Mouse (Mus musculus) G1E (cell line): ENCODE results near the gene Rad54l2.

ENCODE experiments used
- CTCF ChIP-seq: IDR thresholded peaks from 2 replicates; pipeline ENCODE4 v1.5.1; 2012; ENCODE audit warnings: low read depth, low read length, inconsistent platforms, mixed read lengths
- GATA1 ChIP-seq: IDR thresholded peaks from 2 replicates; pipeline ENCODE4 v1.6.1; 2012; ENCODE audit warnings: borderline replicate concordance, low read length, inconsistent platforms, mixed read lengths
- GATA2 ChIP-seq: IDR thresholded peaks from 2 replicates; pipeline ENCODE4 v1.6.1; 2012; ENCODE audit warnings: low read depth, low read length, inconsistent platforms, borderline replicate concordance
- POLR2AphosphoS5 ChIP-seq: IDR thresholded peaks from 2 replicates; pipeline ENCODE4 v1.6.1; 2012; ENCODE audit warnings: low read depth, low read length, inconsistent platforms; ENCODE audit not compliant: insufficient replicate concordance
- TAL1 ChIP-seq: conservative IDR thresholded peaks from 2 replicates; pipeline ENCODE4 v1.6.1; 2012; ENCODE audit warnings: low read depth, low read length, inconsistent platforms, mixed read lengths

GRCm38 (mm10) chr9:106822381-106823104, 33.5 kb upstream of the Rad54l2 start:
- TF ChIP-seq CTCF: no peak
- TF ChIP-seq GATA1: no peak
- no peak for TF ChIP-seq TAL1
- no peak for TF ChIP-seq GATA2
- TF ChIP-seq POLR2AphosphoS5: no peak
